Mouse (Mus musculus) C2C12 (cell line): ENCODE measurements around the gene Spryd4.
"Not testable (repeated sequence)": the region's sequence is repeated elsewhere in the genome, so short reads cannot be mapped to it uniquely, and the experiment has no call there.

Experiments used
- CTCF ChIP-seq: IDR thresholded peaks from one replicate; pipeline ENCODE4 v1.5.1; 2011; ENCODE audit not compliant: control insufficient read depth, insufficient read depth, insufficient read length
- MYOG ChIP-seq: IDR thresholded peaks from one replicate; pipeline ENCODE4 v1.6.1; 2011; ENCODE audit not compliant: control insufficient read depth, insufficient read length; ENCODE audit errors: extremely low read depth

- not testable (repeated sequence) for TF ChIP-seq CTCF, MYOG
These were observed 45.9 kb downstream of the Spryd4 start for GRCm38 (mm10) chr10:128165726-128166125.
